Mouse (Mus musculus): ENCODE results near the gene 5730455P16Rik. TPM values are rescaled to one million over a fixed set of nuclear protein-coding genes. Genes with fewer than 3 reads are reported as not detected.
A peak's percentile ranks its signal among the peaks of the same experiment; 100 is the strongest.
"Not testable (repeated sequence)": the region's sequence is repeated elsewhere in the genome, so short reads cannot be mapped to it uniquely, and the experiment has no call there.

Gene 5730455P16Rik
- polyA plus RNA-seq, 1 experiment from 2014 or later, result 29.9 TPM

- peak overlapping the region; percentile 81 for H3K4me2 ChIP-seq
- H3K27me3 ChIP-seq; ATAC-seq (ENCODE audit: insufficient number of reproducible peaks, insufficient read depth, low FRiP score, low TSS enrichment, low read depth); H3K4me1 ChIP-seq (replicated peaks); H3K9me3 ChIP-seq; H3K9ac ChIP-seq (replicated peaks): not testable (repeated sequence)
- H3K27ac ChIP-seq, result 0 out of 2 replicates have a peak overlapping the region, but pooled peaks have one; percentile 86
- H3K36me3 ChIP-seq, result peaks cover 18% of the 10 kb centered on the region
- 65% methylated on average over 2 of the region's 2 CpGs for WGBS
- peak overlapping the region; percentile 84; the same call in 1 of the 2 replicates for H3K4me3 ChIP-seq (replicated peaks)
Measured at GRCm38 (mm10) chr11:80378452-80379068, 726 bp upstream of the 5730455P16Rik start.

- Histone ChIP-seq H3K9me3 (no peaks in the 10 kb centered on the region), H3K9ac (replicated peaks) (no peak overlapping the region), H3K4me3 (replicated peaks) (no peak overlapping the region), H3K27me3 (no peaks in the 10 kb centered on the region), H3K36me3 (peaks cover 35% of the 10 kb centered on the region), H3K4me1 (replicated peaks) (no peaks in the 10 kb centered on the region), H3K27ac (no peak overlapping the region), H3K4me2 (no peak overlapping the region)
- ATAC-seq (ENCODE audit: insufficient number of reproducible peaks, insufficient read depth, low FRiP score, low TSS enrichment, low read depth), result no peak
- 78% methylated on average over 4 of the region's 4 CpGs for WGBS
Measured at GRCm38 (mm10) chr11:80376651-80377050, 1.2 kb downstream of the 5730455P16Rik start.

GRCm38 (mm10) chr11:80368949-80369348 is 8.9 kb downstream of the 5730455P16Rik start:
- no peak overlapping the region for H3K9ac ChIP-seq (replicated peaks)
- 83% methylated on average over 1 of the region's 1 CpGs for WGBS
- H3K4me1 ChIP-seq (replicated peaks), result no peaks in the 10 kb centered on the region
- H3K4me2 ChIP-seq, result no peak overlapping the region
- H3K4me3 ChIP-seq (replicated peaks), result no peak overlapping the region
- peaks cover 76% of the 10 kb centered on the region for H3K36me3 ChIP-seq
- H3K9me3 ChIP-seq, result no peaks in the 10 kb centered on the region
- no peak overlapping the region for H3K27ac ChIP-seq
- no peak for ATAC-seq (ENCODE audit: insufficient number of reproducible peaks, insufficient read depth, low FRiP score, low TSS enrichment, low read depth)
- no peaks in the 10 kb centered on the region for H3K27me3 ChIP-seq

GRCm38 (mm10) chr11:80354832-80355231 is 23.0 kb downstream of the 5730455P16Rik start:
- WGBS, result 32% methylated on average over 4 of the region's 4 CpGs
- Histone ChIP-seq H3K4me1 (replicated peaks) (no peaks in the 10 kb centered on the region), H3K9me3 (no peaks in the 10 kb centered on the region), H3K9ac (replicated peaks) (no peak overlapping the region), H3K4me2 (no peak overlapping the region), H3K4me3 (replicated peaks) (no peak overlapping the region), H3K27me3 (0 out of 2 replicates have a peak, but pooled peaks cover 4% of the 10 kb centered on the region), H3K27ac (no peak overlapping the region), H3K36me3 (peaks cover 7% of the 10 kb centered on the region; the same call in 1 of the 2 replicates)
- no peak for ATAC-seq (ENCODE audit: insufficient number of reproducible peaks, insufficient read depth, low FRiP score, low TSS enrichment, low read depth)

GRCm38 (mm10) chr11:80351832-80352430 is 25.9 kb downstream of the 5730455P16Rik start:
- no peak for ATAC-seq (ENCODE audit: insufficient number of reproducible peaks, insufficient read depth, low FRiP score, low TSS enrichment, low read depth)
- Histone ChIP-seq H3K27me3 (0 out of 2 replicates have a peak, but pooled peaks cover 4% of the 10 kb centered on the region), H3K4me3 (replicated peaks) (no peak overlapping the region), H3K27ac (no peak overlapping the region), H3K9me3 (no peaks in the 10 kb centered on the region), H3K4me1 (replicated peaks) (no peaks in the 10 kb centered on the region), H3K4me2 (no peak overlapping the region), H3K36me3 (no peaks in the 10 kb centered on the region), H3K9ac (replicated peaks) (no peak overlapping the region)
- 73% methylated on average over 5 of the region's 5 CpGs for WGBS

GRCm38 (mm10) chr11:80342482-80342881 is 35.4 kb downstream of the 5730455P16Rik start:
- H3K4me3 ChIP-seq (replicated peaks), result no peak overlapping the region
- no peaks in the 10 kb centered on the region; the same call in 1 of the 2 replicates for H3K27me3 ChIP-seq
- H3K9me3 ChIP-seq, result no peaks in the 10 kb centered on the region
- peaks cover 10% of the 10 kb centered on the region for H3K4me1 ChIP-seq (replicated peaks)
- peak; percentile 56; the same call in 1 of the 2 replicates for ATAC-seq (ENCODE audit: insufficient number of reproducible peaks, insufficient read depth, low FRiP score, low TSS enrichment, low read depth)
- no peaks in the 10 kb centered on the region for H3K36me3 ChIP-seq
- 6% methylated on average over 2 of the region's 2 CpGs for WGBS
- no peak overlapping the region for H3K4me2 ChIP-seq
- H3K27ac ChIP-seq, result peak overlapping the region; percentile 26; the same call in 1 of the 2 replicates
- H3K9ac ChIP-seq (replicated peaks), result no peak overlapping the region

GRCm38 (mm10) chr11:80336351-80336730 is 41.5 kb downstream of the 5730455P16Rik start:
- Histone ChIP-seq H3K36me3 (no peaks in the 10 kb centered on the region), H3K9me3 (no peaks in the 10 kb centered on the region), H3K4me1 (replicated peaks) (peaks cover 10% of the 10 kb centered on the region), H3K4me2 (no peak overlapping the region), H3K27me3 (peaks cover 24% of the 10 kb centered on the region), H3K27ac (no peak overlapping the region), H3K9ac (replicated peaks) (no peak overlapping the region), H3K4me3 (replicated peaks) (no peak overlapping the region)
- ATAC-seq (ENCODE audit: insufficient number of reproducible peaks, insufficient read depth, low FRiP score, low TSS enrichment, low read depth), result no peak
- WGBS, result 10% methylated on average over 6 of the region's 6 CpGs

- H3K27me3 ChIP-seq, result peaks cover 24% of the 10 kb centered on the region
- no peaks in the 10 kb centered on the region for H3K36me3 ChIP-seq
- H3K4me2 ChIP-seq, result no peak overlapping the region
- H3K9ac ChIP-seq (replicated peaks), result no peak overlapping the region
- no peak overlapping the region for H3K4me3 ChIP-seq (replicated peaks)
- H3K4me1 ChIP-seq (replicated peaks), result peaks cover 10% of the 10 kb centered on the region
- no peak overlapping the region for H3K27ac ChIP-seq
- WGBS, result under 1% methylated on average over 7 of the region's 7 CpGs
- H3K9me3 ChIP-seq, result no peaks in the 10 kb centered on the region
- no peak for ATAC-seq (ENCODE audit: insufficient number of reproducible peaks, insufficient read depth, low FRiP score, low TSS enrichment, low read depth)
Measured at GRCm38 (mm10) chr11:80335609-80336350, 42.1 kb downstream of the 5730455P16Rik start.

- no peak overlapping the region for H3K4me2 ChIP-seq
- no peak overlapping the region for H3K27ac ChIP-seq
- H3K4me1 ChIP-seq (replicated peaks), result peaks cover 10% of the 10 kb centered on the region
- 46% methylated on average over 12 of the region's 12 CpGs for WGBS
- H3K27me3 ChIP-seq, result peaks cover 24% of the 10 kb centered on the region
- ATAC-seq (ENCODE audit: insufficient number of reproducible peaks, insufficient read depth, low FRiP score, low TSS enrichment, low read depth), result no peak
- no peak overlapping the region for H3K9ac ChIP-seq (replicated peaks)
- no peaks in the 10 kb centered on the region for H3K9me3 ChIP-seq
- H3K36me3 ChIP-seq, result no peaks in the 10 kb centered on the region
- no peak overlapping the region for H3K4me3 ChIP-seq (replicated peaks)
Measured at GRCm38 (mm10) chr11:80332709-80333400, 45.0 kb downstream of the 5730455P16Rik start.

- H3K36me3 ChIP-seq, result no peaks in the 10 kb centered on the region
- no peak for ATAC-seq (ENCODE audit: insufficient number of reproducible peaks, insufficient read depth, low FRiP score, low TSS enrichment, low read depth)
- H3K27me3 ChIP-seq, result no peaks in the 10 kb centered on the region
- no peak overlapping the region for H3K27ac ChIP-seq
- no peak overlapping the region for H3K4me2 ChIP-seq
- H3K4me3 ChIP-seq (replicated peaks), result no peak overlapping the region
- H3K9ac ChIP-seq (replicated peaks), result no peak overlapping the region
- no peaks in the 10 kb centered on the region for H3K4me1 ChIP-seq (replicated peaks)
- no peaks in the 10 kb centered on the region for H3K9me3 ChIP-seq
- 69% methylated on average over 6 of the region's 6 CpGs for WGBS
Measured at GRCm38 (mm10) chr11:80324636-80325035, 53.2 kb downstream of the 5730455P16Rik start.

- no peaks in the 10 kb centered on the region for H3K27me3 ChIP-seq
- H3K4me2 ChIP-seq, result no peak overlapping the region
- no peaks in the 10 kb centered on the region for H3K36me3 ChIP-seq
- no peaks in the 10 kb centered on the region for H3K4me1 ChIP-seq (replicated peaks)
- H3K27ac ChIP-seq, result no peak overlapping the region
- ATAC-seq (ENCODE audit: insufficient number of reproducible peaks, insufficient read depth, low FRiP score, low TSS enrichment, low read depth), result no peak
- no peak overlapping the region for H3K9ac ChIP-seq (replicated peaks)
- H3K9me3 ChIP-seq, result no peaks in the 10 kb centered on the region
- WGBS, result 64% methylated on average over 13 of the region's 13 CpGs
- H3K4me3 ChIP-seq (replicated peaks), result no peak overlapping the region
Measured at GRCm38 (mm10) chr11:80323255-80323654, 54.6 kb downstream of the 5730455P16Rik start.

Data from limb, embryonic 12.5 days (tissue).